Mouse (Mus musculus): Measurements from ENCODE around the gene Stat3. TPM values are rescaled to one million over a fixed set of nuclear protein-coding genes. Genes with fewer than 3 reads are reported as not detected.

The Stat3 gene
- polyA plus RNA-seq, 1 experiment from 2014 or later: 39.2 TPM

- peak overlapping the region; percentile 85 for H3K27ac ChIP-seq (ENCODE audit: low read length)
Observed at GRCm38 (mm10) chr11:100850778-100851528, 88.4 kb downstream of the Stat3 start.

GRCm38 (mm10) chr11:100850038-100850777, 89.1 kb downstream of the Stat3 start, which contains the start of gene Stat5b:
Gene Stat5b (minus strand): TSS chr11:100850724.
- ATAC-seq (ENCODE audit: low read depth): peak; percentile 86
- H3K27me3 ChIP-seq (ENCODE audit: control insufficient read depth, insufficient read depth, low read depth, low read length): peaks cover 2% of the 10 kb centered on the region; the same call in 1 of the 2 replicates
- H3K4me1 ChIP-seq (ENCODE audit: control insufficient read depth, low read depth, low read length): peaks cover 39% of the 10 kb centered on the region
- no peaks in the 10 kb centered on the region for H3K36me3 ChIP-seq (ENCODE audit: control insufficient read depth, insufficient read depth)
- peak within 1 kb of the TSS; percentile 88 for H3K4me2 ChIP-seq (ENCODE audit: low read depth, low read length)
- peak within 1 kb of the TSS; percentile 79 for H3K4me3 ChIP-seq (ENCODE audit: low read depth, low read length)
- H3K9ac ChIP-seq (ENCODE audit: low read depth, low read length): peak within 1 kb of the TSS; percentile 84
- H3K27ac ChIP-seq (ENCODE audit: low read length): peak within 1 kb of the TSS; percentile 85
- H3K9me3 ChIP-seq (replicated peaks; ENCODE audit: control insufficient read depth, low read length): no peaks in the 10 kb centered on the region
- WGBS (ENCODE audit: insufficient replicate concordance): under 1% methylated on average over 98 of the region's 104 CpGs

More at GRCm38 (mm10) chr11:100850778-100851528, 88.4 kb downstream of the Stat3 start:
- 6% methylated on average over 33 of the region's 33 CpGs for WGBS (ENCODE audit: insufficient replicate concordance)
- no peaks in the 10 kb centered on the region for H3K9me3 ChIP-seq (replicated peaks; ENCODE audit: control insufficient read depth, low read length)
- peaks cover 2% of the 10 kb centered on the region; the same call in 1 of the 2 replicates for H3K27me3 ChIP-seq (ENCODE audit: control insufficient read depth, insufficient read depth, low read depth, low read length)
- H3K4me1 ChIP-seq (ENCODE audit: control insufficient read depth, low read depth, low read length): peaks cover 35% of the 10 kb centered on the region
- ATAC-seq (ENCODE audit: low read depth): peak; percentile 59
- peak overlapping the region; percentile 88 for H3K4me2 ChIP-seq (ENCODE audit: low read depth, low read length)
- peak overlapping the region; percentile 79 for H3K4me3 ChIP-seq (ENCODE audit: low read depth, low read length)
- H3K36me3 ChIP-seq (ENCODE audit: control insufficient read depth, insufficient read depth): no peaks in the 10 kb centered on the region
- peak overlapping the region; percentile 84 for H3K9ac ChIP-seq (ENCODE audit: low read depth, low read length)

GRCm38 (mm10) chr11:100849456-100850037, 89.8 kb downstream of the Stat3 start:
- H3K4me1 ChIP-seq (ENCODE audit: control insufficient read depth, low read depth, low read length): peaks cover 39% of the 10 kb centered on the region
- H3K27me3 ChIP-seq (ENCODE audit: control insufficient read depth, insufficient read depth, low read depth, low read length): peaks cover 2% of the 10 kb centered on the region; the same call in 1 of the 2 replicates
- no peaks in the 10 kb centered on the region for H3K9me3 ChIP-seq (replicated peaks; ENCODE audit: control insufficient read depth, low read length)
- ATAC-seq (ENCODE audit: low read depth): peak; percentile 18; the same call in 1 of the 2 replicates
- WGBS (ENCODE audit: insufficient replicate concordance): 3% methylated on average over 13 of the region's 13 CpGs
- H3K4me3 ChIP-seq (ENCODE audit: low read depth, low read length): peak overlapping the region; percentile 79
- H3K36me3 ChIP-seq (ENCODE audit: control insufficient read depth, insufficient read depth): no peaks in the 10 kb centered on the region
- peak overlapping the region; percentile 85 for H3K27ac ChIP-seq (ENCODE audit: low read length)
- peak overlapping the region; percentile 84 for H3K9ac ChIP-seq (ENCODE audit: low read depth, low read length)
- peak overlapping the region; percentile 88 for H3K4me2 ChIP-seq (ENCODE audit: low read depth, low read length)

GRCm38 (mm10) chr11:100848789-100849379, 90.5 kb downstream of the Stat3 start:
- ATAC-seq (ENCODE audit: low read depth): no peak
- WGBS (ENCODE audit: insufficient replicate concordance): 36% methylated on average over 6 of the region's 6 CpGs

GRCm38 (mm10) chr11:100848080-100848479, 91.3 kb downstream of the Stat3 start:
- peaks cover 2% of the 10 kb centered on the region; the same call in 1 of the 2 replicates for H3K27me3 ChIP-seq (ENCODE audit: control insufficient read depth, insufficient read depth, low read depth, low read length)
- no peak for ATAC-seq (ENCODE audit: low read depth)
- no peak overlapping the region for H3K9ac ChIP-seq (ENCODE audit: low read depth, low read length)
- peak overlapping the region; percentile 27; the same call in 1 of the 2 replicates for H3K27ac ChIP-seq (ENCODE audit: low read length)
- H3K4me3 ChIP-seq (ENCODE audit: low read depth, low read length): peak overlapping the region; percentile 79
- H3K4me1 ChIP-seq (ENCODE audit: control insufficient read depth, low read depth, low read length): peaks cover 38% of the 10 kb centered on the region
- no peaks in the 10 kb centered on the region for H3K9me3 ChIP-seq (replicated peaks; ENCODE audit: control insufficient read depth, low read length)
- 11% methylated on average over 4 of the region's 4 CpGs for WGBS (ENCODE audit: insufficient replicate concordance)
- no peaks in the 10 kb centered on the region for H3K36me3 ChIP-seq (ENCODE audit: control insufficient read depth, insufficient read depth)
- H3K4me2 ChIP-seq (ENCODE audit: low read depth, low read length): peak overlapping the region; percentile 88

More at GRCm38 (mm10) chr11:100848789-100849379, 90.5 kb downstream of the Stat3 start:
- Histone ChIP-seq H3K4me3 (ENCODE audit: low read depth, low read length) (peak overlapping the region; percentile 79), H3K4me1 (ENCODE audit: control insufficient read depth, low read depth, low read length) (peaks cover 33% of the 10 kb centered on the region), H3K36me3 (ENCODE audit: control insufficient read depth, insufficient read depth) (no peaks in the 10 kb centered on the region), H3K27ac (ENCODE audit: low read length) (peak overlapping the region; percentile 48), H3K9ac (ENCODE audit: low read depth, low read length) (peak overlapping the region; percentile 0; the same call in 1 of the 2 replicates), H3K27me3 (ENCODE audit: control insufficient read depth, insufficient read depth, low read depth, low read length) (peaks cover 2% of the 10 kb centered on the region; the same call in 1 of the 2 replicates), H3K9me3 (replicated peaks; ENCODE audit: control insufficient read depth, low read length) (no peaks in the 10 kb centered on the region), H3K4me2 (ENCODE audit: low read depth, low read length) (peak overlapping the region; percentile 88)

GRCm38 (mm10) chr11:100847572-100847971, 91.8 kb downstream of the Stat3 start:
- no peaks in the 10 kb centered on the region for H3K27me3 ChIP-seq (ENCODE audit: control insufficient read depth, insufficient read depth, low read depth, low read length)
- H3K4me2 ChIP-seq (ENCODE audit: low read depth, low read length): peak overlapping the region; percentile 88
- H3K9me3 ChIP-seq (replicated peaks; ENCODE audit: control insufficient read depth, low read length): no peaks in the 10 kb centered on the region
- 75% methylated on average over 4 of the region's 4 CpGs for WGBS (ENCODE audit: insufficient replicate concordance)
- peaks cover 41% of the 10 kb centered on the region for H3K4me1 ChIP-seq (ENCODE audit: control insufficient read depth, low read depth, low read length)
- no peak overlapping the region for H3K27ac ChIP-seq (ENCODE audit: low read length)
- H3K4me3 ChIP-seq (ENCODE audit: low read depth, low read length): no peak overlapping the region
- ATAC-seq (ENCODE audit: low read depth): no peak
- no peaks in the 10 kb centered on the region for H3K36me3 ChIP-seq (ENCODE audit: control insufficient read depth, insufficient read depth)
- no peak overlapping the region for H3K9ac ChIP-seq (ENCODE audit: low read depth, low read length)

- H3K36me3 ChIP-seq (ENCODE audit: control insufficient read depth, insufficient read depth): no peaks in the 10 kb centered on the region
- no peak overlapping the region for H3K4me2 ChIP-seq (ENCODE audit: low read depth, low read length)
- no peak overlapping the region for H3K4me3 ChIP-seq (ENCODE audit: low read depth, low read length)
- no peak overlapping the region for H3K9ac ChIP-seq (ENCODE audit: low read depth, low read length)
- no peak for ATAC-seq (ENCODE audit: low read depth)
- H3K27me3 ChIP-seq (ENCODE audit: control insufficient read depth, insufficient read depth, low read depth, low read length): no peaks in the 10 kb centered on the region
- no peak overlapping the region for H3K27ac ChIP-seq (ENCODE audit: low read length)
- H3K9me3 ChIP-seq (replicated peaks; ENCODE audit: control insufficient read depth, low read length): no peaks in the 10 kb centered on the region
- WGBS (ENCODE audit: insufficient replicate concordance): 78% methylated on average over 6 of the region's 6 CpGs
- peaks cover 41% of the 10 kb centered on the region for H3K4me1 ChIP-seq (ENCODE audit: control insufficient read depth, low read depth, low read length)
Observed at GRCm38 (mm10) chr11:100845793-100846192, 93.5 kb downstream of the Stat3 start.

GRCm38 (mm10) chr11:100844121-100844520, 95.2 kb downstream of the Stat3 start:
- ATAC-seq (ENCODE audit: low read depth): no peak
- Histone ChIP-seq H3K27ac (ENCODE audit: low read length) (no peak overlapping the region), H3K9me3 (replicated peaks; ENCODE audit: control insufficient read depth, low read length) (no peaks in the 10 kb centered on the region), H3K4me2 (ENCODE audit: low read depth, low read length) (no peak overlapping the region), H3K36me3 (ENCODE audit: control insufficient read depth, insufficient read depth) (no peaks in the 10 kb centered on the region), H3K4me1 (ENCODE audit: control insufficient read depth, low read depth, low read length) (peaks cover 44% of the 10 kb centered on the region), H3K4me3 (ENCODE audit: low read depth, low read length) (no peak overlapping the region), H3K27me3 (ENCODE audit: control insufficient read depth, insufficient read depth, low read depth, low read length) (no peaks in the 10 kb centered on the region), H3K9ac (ENCODE audit: low read depth, low read length) (no peak overlapping the region)
- WGBS (ENCODE audit: insufficient replicate concordance): 77% methylated on average over 4 of the region's 4 CpGs
